Mouse (Mus musculus) embryonic stem cell, embryonic (primary cell): ENCODE data around the gene Tomm22.

ENCODE experiments used
- CTCF ChIA-PET, 4 experiments: fragments of 300-600 bp in 2 of 4; fragments of 350-600 bp in 2 of 4; sonication (Branson Sonifier 250); formaldehyde crosslinking; loops; one replicate each; lab custom pipeline; 2022; ENCODE audit warnings: inconsistent platforms in 2 of 4; lab: Charles Lee
- POLR2A ChIA-PET, 4 experiments: fragments of 300-600 bp in 2 of 4; fragments of 350-600 bp in 2 of 4; sonication (Branson Sonifier 250); formaldehyde crosslinking; loops; one replicate each; lab custom pipeline; 2022; ENCODE audit warnings: antibody characterized with exemption in 4 of 4, inconsistent platforms in 1 of 4; lab: Charles Lee

Tomm22 gene

GRCm38 (mm10) chr15:79670249-79670971 lies at the start of gene Tomm22:
Gene Tomm22 (plus strand): TSS chr15:79670861.
- CTCF ChIA-PET, result interaction anchor here in 3 of 4 experiments (0.6 to 4.1 kb wide), 20 partner anchors 9 to 713 kb away, joined by 3 to 40 read pairs (median 3); partner anchors contain the start of genes Fam227a (in 3 of the 3), Cby1 (in 2 of the 3), Dmc1 (in 1 of the 3) and Syngr1 (in 1 of the 3)
- POLR2A ChIA-PET, result interaction anchor here (0.5 to 5.2 kb wide), 30 partner anchors 9 to 1279 kb away, joined by 3 to 29 read pairs (median 4); partner anchors contain the start of genes Cby1 (in 3 of the 4), Fam227a (in 3 of the 4), Gtpbp1 (in 3 of the 4) and Cbx7 (in 1 of the 4)

- CTCF ChIA-PET, result interaction anchor here in 3 of 4 experiments (0.6 to 1.4 kb wide), 4 partner anchors 21 to 475 kb away, joined by 3 to 5 read pairs (median 4); no protein-coding TSS in a partner anchor
- POLR2A ChIA-PET, result interaction anchor here in 3 of 4 experiments (0.5 to 2.3 kb wide), 8 partner anchors 10 to 212 kb away, joined by 3 to 8 read pairs (median 4); partner anchors contain the start of genes Ddx17 (in 2 of the 3) and Dmc1 (in 1 of the 3)
Measured at GRCm38 (mm10) chr15:79630471-79630870, 40.2 kb upstream of the Tomm22 start.

GRCm38 (mm10) chr15:79641135-79641817 lies 29.4 kb upstream of the Tomm22 start:
- CTCF ChIA-PET, result interaction anchor here (0.6 to 2.1 kb wide), 9 partner anchors 8 to 398 kb away, joined by 3 to 7 read pairs (median 3); partner anchors contain the start of genes Cby1 (in 1 of the 4) and Fam227a (in 1 of the 4)
- POLR2A ChIA-PET, result interaction anchor here (0.6 to 1.9 kb wide), 16 partner anchors 9 to 147 kb away, joined by 3 to 7 read pairs (median 3); partner anchors contain the start of genes Ddx17 (in 2 of the 4), Dmc1 (in 2 of the 4), Cby1 (in 1 of the 4) and Fam227a (in 1 of the 4)

- CTCF ChIA-PET, result interaction anchor here in 2 of 4 experiments (0.7 to 1.6 kb wide), 3 partner anchors 18 to 79 kb away, joined by 3 read pairs; partner anchors contain the start of gene Gtpbp1 (in 1 of the 2)
- POLR2A ChIA-PET, result interaction anchor here in 1 of 4 experiments (0.6 kb wide), 1 partner anchor 778 kb away, joined by 3 read pairs; no protein-coding TSS in a partner anchor
Measured at GRCm38 (mm10) chr15:79645483-79645882, 25.2 kb upstream of the Tomm22 start.

GRCm38 (mm10) chr15:79648130-79648529 lies 22.5 kb upstream of the Tomm22 start:
- POLR2A ChIA-PET, result interaction anchor here in 1 of 4 experiments (0.6 to 0.8 kb wide), 2 partner anchors 143 to 419 kb away, joined by 3 read pairs; partner anchors contain the start of genes Gm49486, Kcnj4 and Pick1
- CTCF ChIA-PET, result interaction anchor here (0.5 to 1.6 kb wide), 6 partner anchors 9 to 179 kb away, joined by 3 to 6 read pairs (median 3); partner anchors contain the start of genes Cby1 (in 1 of the 4) and Fam227a (in 1 of the 4)

GRCm38 (mm10) chr15:79650569-79650968 lies 20.1 kb upstream of the Tomm22 start:
- POLR2A ChIA-PET, result interaction anchor here in 3 of 4 experiments (0.7 to 2.0 kb wide), 6 partner anchors 12 to 407 kb away, joined by 3 to 5 read pairs (median 4); partner anchors contain the start of gene Dmc1 (in 1 of the 3)

GRCm38 (mm10) chr15:79651481-79651880 lies 19.2 kb upstream of the Tomm22 start:
- CTCF ChIA-PET, result interaction anchor here (0.5 to 3.4 kb wide), 48 partner anchors 7 to 1345 kb away, joined by 3 to 17 read pairs (median 4); partner anchors contain the start of genes Cby1 (in 1 of the 4), Ddx17 (in 1 of the 4), Dmc1 (in 1 of the 4) and Fam227a (in 1 of the 4)
- POLR2A ChIA-PET, result interaction anchor here in 3 of 4 experiments (0.6 to 2.0 kb wide), 8 partner anchors 10 to 247 kb away, joined by 3 to 5 read pairs (median 3); partner anchors contain the start of genes Ddx17 (in 1 of the 3) and Dmc1 (in 1 of the 3)

More at GRCm38 (mm10) chr15:79650569-79650968, 20.1 kb upstream of the Tomm22 start:
- CTCF ChIA-PET, result interaction anchor here (0.6 to 3.4 kb wide), 29 partner anchors 8 to 1927 kb away, joined by 3 to 17 read pairs (median 4); partner anchors contain the start of genes Ddx17 (in 2 of the 4), Dmc1 (in 2 of the 4), Fam227a (in 2 of the 4) and Cby1 (in 1 of the 4)

GRCm38 (mm10) chr15:79656451-79656850 lies 14.2 kb upstream of the Tomm22 start:
- ChIA-PET CTCF (interaction anchor here in 2 of 4 experiments (0.7 to 1.2 kb wide), 3 partner anchors 9 to 187 kb away, joined by 3 read pairs; no protein-coding TSS in a partner anchor), POLR2A (interaction anchor here in 1 of 4 experiments (1.6 kb wide), 1 partner anchor 14 kb away, joined by 4 read pairs; the partner anchor contains the start of gene Tomm22)

GRCm38 (mm10) chr15:79657837-79658530 lies 12.7 kb upstream of the Tomm22 start:
- POLR2A ChIA-PET, result interaction anchor here (0.5 to 3.2 kb wide), 62 partner anchors 9 to 597 kb away, joined by 3 to 22 read pairs (median 4); partner anchors contain the start of genes Dmc1 (in 4 of the 4), Ddx17 (in 3 of the 4), Josd1 (in 3 of the 4) and Tomm22 (in 3 of the 4)
- CTCF ChIA-PET, result interaction anchor here (0.5 to 3.4 kb wide), 85 partner anchors 8 to 681 kb away, joined by 3 to 40 read pairs (median 4); partner anchors contain the start of genes Tomm22 (in 3 of the 4), Dmc1 (in 2 of the 4), Gtpbp1 (in 2 of the 4) and Atf4 (in 1 of the 4)

- POLR2A ChIA-PET, result interaction anchor here (0.5 to 3.2 kb wide), 86 partner anchors 9 to 628 kb away, joined by 3 to 22 read pairs (median 4); partner anchors contain the start of genes Dmc1 (in 4 of the 4), Ddx17 (in 3 of the 4), Gtpbp1 (in 3 of the 4) and Josd1 (in 3 of the 4)
- CTCF ChIA-PET, result interaction anchor here (0.5 to 3.4 kb wide), 97 partner anchors 8 to 1036 kb away, joined by 3 to 40 read pairs (median 4); partner anchors contain the start of genes Tomm22 (in 3 of the 4), Dmc1 (in 2 of the 4), Gtpbp1 (in 2 of the 4) and Atf4 (in 1 of the 4)
Measured at GRCm38 (mm10) chr15:79658531-79659375, 11.9 kb upstream of the Tomm22 start, which contains the start of the genes Fam227a and Cby1. Gene Fam227a (minus strand): TSS chr15:79658956. Gene Cby1 (plus strand): TSS chr15:79659199.

GRCm38 (mm10) chr15:79661852-79662251 lies 8.8 kb upstream of the Tomm22 start:
- POLR2A ChIA-PET, result interaction anchor here in 3 of 4 experiments (0.8 to 1.0 kb wide), 3 partner anchors 9 to 581 kb away, joined by 3 to 7 read pairs (median 7); partner anchors contain the start of genes Ddx17 (in 1 of the 3) and Tomm22 (in 1 of the 3)
- CTCF ChIA-PET, result interaction anchor here in 3 of 4 experiments (0.5 to 1.8 kb wide), 15 partner anchors 9 to 420 kb away, joined by 3 to 8 read pairs (median 3); partner anchors contain the start of genes Tomm22 (in 2 of the 3) and Ddx17 (in 1 of the 3)

GRCm38 (mm10) chr15:79664666-79665065 lies 6.0 kb upstream of the Tomm22 start:
- ChIA-PET POLR2A (interaction anchor here in 1 of 4 experiments (0.9 to 1.4 kb wide), 2 partner anchors 9 to 37 kb away, joined by 3 to 5 read pairs; no protein-coding TSS in a partner anchor), CTCF (interaction anchor here in 1 of 4 experiments (1.1 kb wide), 1 partner anchor 402 kb away, joined by 3 read pairs; no protein-coding TSS in a partner anchor)

- POLR2A ChIA-PET, result interaction anchor here in 3 of 4 experiments (0.8 to 5.2 kb wide), 8 partner anchors 10 to 710 kb away, joined by 3 to 29 read pairs (median 6); partner anchors contain the start of genes Cby1 (in 2 of the 3), Fam227a (in 2 of the 3), Gtpbp1 (in 2 of the 3) and Ddx17 (in 1 of the 3)
- CTCF ChIA-PET, result interaction anchor here in 3 of 4 experiments (1.0 to 4.1 kb wide), 5 partner anchors 10 to 426 kb away, joined by 3 to 40 read pairs (median 5); partner anchors contain the start of genes Fam227a (in 3 of the 3) and Cby1 (in 2 of the 3)
Measured at GRCm38 (mm10) chr15:79669195-79669594, 1.5 kb upstream of the Tomm22 start.

- ChIA-PET POLR2A (interaction anchor here (0.5 to 5.2 kb wide), 24 partner anchors 9 to 603 kb away, joined by 3 to 29 read pairs (median 4); partner anchors contain the start of genes Cby1 (in 3 of the 4), Fam227a (in 3 of the 4), Gtpbp1 (in 3 of the 4) and Cbx7 (in 1 of the 4)), CTCF (interaction anchor here in 3 of 4 experiments (0.6 to 4.1 kb wide), 16 partner anchors 9 to 713 kb away, joined by 3 to 40 read pairs (median 4); partner anchors contain the start of genes Fam227a (in 3 of the 3), Cby1 (in 2 of the 3) and Dmc1 (in 1 of the 3))
Measured at GRCm38 (mm10) chr15:79670972-79671299, 275 bp downstream of the Tomm22 start.
